Mouse (Mus musculus): ENCODE measurements around the gene Gm2431.
"Not testable (repeated sequence)": the region's sequence is repeated elsewhere in the genome, so short reads cannot be mapped to it uniquely, and the experiment has no call there.

DNA sequence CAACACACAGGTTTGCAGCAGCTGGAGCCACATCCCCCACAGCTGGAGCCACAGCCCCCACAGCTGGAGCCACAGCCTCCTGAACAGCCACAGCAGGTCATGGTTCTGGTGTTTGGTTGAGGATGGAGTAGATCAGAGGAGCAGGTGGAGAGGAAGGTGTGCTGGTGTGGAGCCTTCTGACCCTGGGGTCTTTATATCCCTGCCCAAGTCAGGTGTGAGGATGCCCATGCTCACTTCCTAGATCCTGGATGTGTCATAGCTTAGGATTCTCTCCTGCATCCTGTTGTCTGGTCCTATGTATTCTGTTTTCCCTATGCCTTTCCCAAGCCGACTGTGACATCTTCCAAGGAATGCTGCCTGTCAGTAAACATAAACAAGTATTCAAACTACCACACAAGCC lies at the start of gene Gm2431:
- TF ChIP-seq GATA1, TAL1 (IDR thresholded peaks at IDR 0.05; ENCODE audit: low read length): not testable (repeated sequence)
